Mouse (Mus musculus): Measurements from ENCODE around the gene Nxpe3.
"Not testable (repeated sequence)": the region's sequence is repeated elsewhere in the genome, so short reads cannot be mapped to it uniquely, and the experiment has no call there.

The Nxpe3 gene

GRCm38 (mm10) chr16:55890346-55891136 lies 4.5 kb downstream of the Nxpe3 start:
- peak; percentile 11 for DNase-seq

- peak in 1 of 2 experiments; percentile 27 for DNase-seq
These were observed 5.6 kb downstream of the Nxpe3 start for GRCm38 (mm10) chr16:55889451-55889850.

- DNase-seq, result no peak
These were observed 6.5 kb downstream of the Nxpe3 start for GRCm38 (mm10) chr16:55888584-55888960.

- peak; percentile 44 to 47 for DNase-seq
These were observed 7.1 kb downstream of the Nxpe3 start for GRCm38 (mm10) chr16:55887814-55888583.

GRCm38 (mm10) chr16:55884246-55884645 lies 10.8 kb downstream of the Nxpe3 start:
- DNase-seq, result no peak

GRCm38 (mm10) chr16:55876025-55876424 lies 19.1 kb downstream of the Nxpe3 start:
- DNase-seq, result no peak

- no peak for DNase-seq
These were observed 31.3 kb downstream of the Nxpe3 start for GRCm38 (mm10) chr16:55863832-55864231.

GRCm38 (mm10) chr16:55863149-55863815 lies 31.8 kb downstream of the Nxpe3 start:
- peak; percentile 81 to 84 for DNase-seq

- DNase-seq, result no peak
These were observed 34.0 kb downstream of the Nxpe3 start for GRCm38 (mm10) chr16:55861104-55861503.

GRCm38 (mm10) chr16:55859421-55859820 lies 35.7 kb downstream of the Nxpe3 start:
- not testable (repeated sequence) for DNase-seq

GRCm38 (mm10) chr16:55858465-55858864 lies 36.6 kb downstream of the Nxpe3 start:
- peak; percentile 86 to 87 for DNase-seq

- DNase-seq, result peak; percentile 84 to 87
These were observed 42.0 kb downstream of the Nxpe3 start for GRCm38 (mm10) chr16:55852943-55853727.

GRCm38 (mm10) chr16:55852515-55852914 lies 42.6 kb downstream of the Nxpe3 start:
- DNase-seq, result no peak

- DNase-seq, result no peak
These were observed 44.6 kb downstream of the Nxpe3 start for GRCm38 (mm10) chr16:55850485-55850884.

- DNase-seq, result no peak
These were observed 47.4 kb downstream of the Nxpe3 start for GRCm38 (mm10) chr16:55847679-55848078.

- DNase-seq, result no peak
These were observed 50.2 kb downstream of the Nxpe3 start for GRCm38 (mm10) chr16:55844847-55845246.

- DNase-seq, result no peak
These were observed 51.2 kb downstream of the Nxpe3 start for GRCm38 (mm10) chr16:55843919-55844318.

GRCm38 (mm10) chr16:55843134-55843533 lies 52.0 kb downstream of the Nxpe3 start:
- no peak for DNase-seq

GRCm38 (mm10) chr16:55841506-55841905 lies 53.6 kb downstream of the Nxpe3 start:
- no peak for DNase-seq

- DNase-seq, result peak; percentile 75 to 76
These were observed 56.3 kb downstream of the Nxpe3 start, which contains the start of gene Nfkbiz for GRCm38 (mm10) chr16:55838510-55839474. Gene Nfkbiz, minus strand, starts transcription at chr16:55838899.

- DNase-seq, result no peak
These were observed 57.0 kb downstream of the Nxpe3 start for GRCm38 (mm10) chr16:55838129-55838509.

Measured in B cell, adult 2 months (primary cell).